ENCODE assay signal across 23 mouse cellular contexts in genomic region chr10:45339106-45339505, GRCm38 (mm10). TPM values are rescaled to one million over a fixed set of nuclear protein-coding genes. Genes with fewer than 3 reads are reported as not detected.
"Had no signal": no experiment of that assay in that cellular context is flagged by ENCODE, and none has a peak within 500 bp of the region (broad histone marks: within the 10 kb centered on the region; RNA-seq: fewer than 3 reads in every experiment).

No protein-coding gene starts in this region.

- H3K9ac ChIP-seq: limb, embryonic 12.5 days; limb, embryonic 15.5 days; liver, embryonic 14.5 days; liver, postnatal 0 days; lung, embryonic 14.5 days; midbrain, embryonic 12.5 days; midbrain, embryonic 15.5 days; neural tube, embryonic 12.5 days; neural tube, embryonic 15.5 days had no signal

- H3K9me3 ChIP-seq: limb, embryonic 15.5 days; midbrain, embryonic 12.5 days; midbrain, embryonic 15.5 days; neural tube, embryonic 12.5 days; neural tube, embryonic 15.5 days had no signal

- H3K27ac ChIP-seq: limb, embryonic 12.5 days; limb, embryonic 15.5 days; liver, embryonic 14.5 days; macrophage; midbrain, embryonic 12.5 days; midbrain, embryonic 15.5 days; neural tube, embryonic 12.5 days; neural tube, embryonic 15.5 days; stomach, postnatal 0 days had no signal

- DNase-seq: kidney, postnatal 10 days; kidney, postnatal 36 days; left cerebral cortex, postnatal 4 days; liver, postnatal 0 days; lung, embryonic 14.5 days; right cerebral cortex, adult 18-20 months; right cerebral cortex, postnatal 14 days; right cerebral cortex, postnatal 4 days; thymus, adult 2 months; thymus, postnatal 14 days; thymus, postnatal 4 days had no signal

- H3K4me2 ChIP-seq: limb, embryonic 12.5 days; limb, embryonic 15.5 days; liver, embryonic 11.5 days; lung, embryonic 14.5 days; midbrain, embryonic 12.5 days; midbrain, embryonic 15.5 days; neural tube, embryonic 12.5 days; neural tube, embryonic 15.5 days had no signal

- H3K4me3 ChIP-seq: limb, embryonic 12.5 days; limb, embryonic 15.5 days; midbrain, embryonic 12.5 days; midbrain, embryonic 15.5 days; neural tube, embryonic 12.5 days; neural tube, embryonic 15.5 days had no signal

- ATAC-seq: liver, postnatal 0 days; lung, postnatal 0 days; midbrain, embryonic 15.5 days had no signal

- H3K4me1 ChIP-seq: neural tube, embryonic 12.5 days had no signal

- H3K36me3 ChIP-seq: limb, embryonic 15.5 days; midbrain, embryonic 12.5 days; midbrain, embryonic 15.5 days; neural tube, embryonic 12.5 days; neural tube, embryonic 15.5 days had no signal

RNA-seq across cellular contexts. Expression of gene Bves, which starts 3.5 kb away (rescaled TPM):
- total RNA-seq: megakaryocyte, adult 5-6 weeks had no signal
- polyA plus RNA-seq: macrophage had no signal
